Mouse (Mus musculus) neural tube, embryonic 13.5 days (tissue): Measurements from ENCODE around the gene Map3k19. TPM values are rescaled to one million over a fixed set of nuclear protein-coding genes. Genes with fewer than 3 reads are reported as not detected.

Experiments
- ATAC-seq: fragments of 200-750 bp; cut with Nextera tagmentation; 2 replicates; pipeline ENCODE4 v1.8.0; 2017; ENCODE audit warnings: low read depth, mild to moderate bottlenecking, moderate TSS enrichment, moderate library complexity
- H3K27ac ChIP-seq: fragments of 300-500 bp; sonication (generic); replicated peaks from 2 replicates; pipeline ENCODE4 v1.5.1; 2015; ENCODE audit warnings: moderate library complexity, mild to moderate bottlenecking, inconsistent platforms
- H3K27me3 ChIP-seq: fragments of 300-500 bp; sonication (generic); 2 replicates; pipeline ENCODE4 v1.6.1; 2015; ENCODE audit warnings: mild to moderate bottlenecking, inconsistent platforms
- H3K36me3 ChIP-seq: fragments of 300-500 bp; sonication (generic); 2 replicates; pipeline ENCODE4 v1.6.1; 2015; ENCODE audit warnings: mild to moderate bottlenecking, inconsistent platforms
- H3K4me1 ChIP-seq: fragments of 300-500 bp; sonication (generic); replicated peaks from 2 replicates; pipeline ENCODE4 v1.6.1; 2015; ENCODE audit warnings: inconsistent platforms
- H3K4me2 ChIP-seq: fragments of 300-500 bp; sonication (generic); 2 replicates; pipeline ENCODE4 v1.6.1; 2015; ENCODE audit warnings: inconsistent platforms, mild to moderate bottlenecking, moderate library complexity
- H3K4me3 ChIP-seq: fragments of 300-500 bp; sonication (generic); 2 replicates; pipeline ENCODE4 v1.5.1; 2015; ENCODE audit warnings: mild to moderate bottlenecking, inconsistent platforms
- H3K9ac ChIP-seq: fragments of 300-500 bp; sonication (generic); 2 replicates; pipeline ENCODE4 v1.6.1; 2015; ENCODE audit warnings: moderate library complexity, mild to moderate bottlenecking, inconsistent platforms
- H3K9me3 ChIP-seq: fragments of 300-500 bp; sonication (generic); 2 replicates; pipeline ENCODE4 v1.6.1; 2016; ENCODE audit warnings: inconsistent platforms
- WGBS: fragments of 180-500 bp; shearing (Covaris S2); methylation state at CpG from one replicate; pipeline ENCODE4 v1.1.7; 2015; 5-methylcytosine and 5-hydroxymethylcytosine counted together
- polyA plus RNA-seq: library from polyadenylated mRNA; unstranded; fragments of >200 nt; fragmentation: Nextera tagmentation; extraction: Ambion mirVana; gene quantifications from 2 replicates; pipeline ENCODE4 v1.2.1, GENCODE M21; 2015

Gene Map3k19
- polyA plus RNA-seq, result 0.21 and 0.22 TPM in 2 replicates

DNA sequence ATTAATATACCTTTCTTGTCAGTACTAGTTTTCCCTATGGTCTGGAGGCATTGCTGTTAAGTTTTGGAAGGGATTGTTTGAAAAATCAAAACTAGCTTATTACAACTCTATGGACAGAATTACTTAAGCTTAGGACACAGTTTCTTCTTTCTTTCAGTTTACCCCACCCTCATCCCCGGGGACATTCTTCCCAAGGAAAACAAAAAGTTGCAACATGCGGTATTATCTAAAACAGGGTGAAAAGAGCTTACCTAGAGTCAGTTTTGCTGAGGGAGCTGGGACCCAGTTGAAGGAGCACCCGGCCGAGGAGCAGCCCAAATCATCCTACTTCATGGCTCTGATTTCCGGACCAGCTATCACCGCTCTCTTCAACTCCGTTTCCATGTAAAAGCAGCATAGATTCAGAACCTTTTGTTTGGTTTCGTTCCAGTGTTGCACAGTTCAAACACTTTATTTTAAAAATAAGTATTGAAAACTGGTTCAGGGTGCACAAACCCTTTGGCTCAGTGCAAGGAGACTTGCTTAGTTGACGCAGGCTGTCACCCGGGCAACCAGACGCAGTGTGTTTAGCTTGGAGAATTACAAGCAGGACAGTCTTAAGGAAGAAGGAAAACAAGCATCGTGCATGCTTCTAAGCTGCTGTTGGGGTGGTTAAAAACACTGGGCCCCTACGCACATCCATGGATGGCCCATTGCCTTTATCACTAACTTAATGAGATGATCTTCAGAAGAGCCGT is at the start of gene Map3k19:
Gene Map3k19, minus strand, starts transcription at position 546 of the 737 bp plus-strand sequence.
- no peaks in the 10 kb centered on the region; the same call in 1 of the 2 replicates for H3K4me1 ChIP-seq
- no peak within 1 kb of the TSS for H3K4me2 ChIP-seq
- H3K9ac ChIP-seq, result no peak within 1 kb of the TSS
- ATAC-seq, result no peak
- 76% methylated on average over 14 of the region's 14 CpGs for WGBS
- no peaks in the 10 kb centered on the region for H3K27me3 ChIP-seq
- no peak within 1 kb of the TSS for H3K27ac ChIP-seq
- H3K4me3 ChIP-seq, result no peak within 1 kb of the TSS
- H3K36me3 ChIP-seq, result no peaks in the 10 kb centered on the region
- H3K9me3 ChIP-seq, result peaks cover 11% of the 10 kb centered on the region

DNA sequence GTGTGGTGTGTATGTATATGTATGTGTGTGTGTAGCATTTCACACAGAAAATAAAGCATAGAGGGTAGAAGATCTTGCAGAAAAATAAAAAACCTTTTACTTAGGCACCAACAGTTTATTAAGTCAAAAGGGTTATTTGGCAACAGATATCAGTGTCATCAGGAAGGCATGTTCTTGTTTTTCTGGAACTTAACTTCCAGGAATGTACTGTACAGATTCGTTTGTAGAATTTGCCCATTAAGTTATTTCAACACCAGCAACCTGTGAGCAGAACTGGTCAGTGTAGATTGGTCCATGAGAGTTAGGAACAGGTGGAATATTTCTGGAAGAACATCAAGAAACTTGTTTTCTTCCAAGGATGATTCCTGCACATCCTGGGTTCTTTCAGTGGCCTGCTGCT is 44.6 kb upstream of the Map3k19 start:
- Histone ChIP-seq H3K9ac (no peak overlapping the region), H3K27me3 (no peaks in the 10 kb centered on the region), H3K4me2 (no peak overlapping the region), H3K4me3 (no peak overlapping the region), H3K36me3 (peaks cover 16% of the 10 kb centered on the region), H3K9me3 (no peaks in the 10 kb centered on the region), H3K4me1 (no peaks in the 10 kb centered on the region), H3K27ac (no peak overlapping the region)
- WGBS, result 76% methylated on average over 1 of the region's 1 CpGs
- no peak for ATAC-seq

DNA sequence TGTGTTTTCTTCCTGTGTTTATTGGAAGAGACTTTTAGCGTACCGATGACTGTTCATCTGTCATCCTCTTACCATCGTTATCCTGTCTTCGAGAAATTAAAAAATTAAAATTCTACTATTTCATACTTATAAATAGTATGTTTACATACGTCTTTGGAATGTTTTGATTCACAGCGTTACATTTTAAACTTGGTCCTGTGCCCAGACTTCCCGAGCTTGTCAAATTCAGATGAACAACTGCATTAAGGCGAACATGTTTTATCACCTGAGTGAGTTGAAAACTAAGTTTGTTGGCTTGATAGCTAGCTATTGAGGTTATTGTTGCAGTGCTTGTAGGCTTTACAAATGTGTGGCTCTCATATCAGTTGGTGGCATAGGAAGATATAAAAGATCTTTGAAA is 14.4 kb upstream of the Map3k19 start:
- Histone ChIP-seq H3K36me3 (peaks cover 18% of the 10 kb centered on the region), H3K4me1 (peaks cover 11% of the 10 kb centered on the region), H3K9ac (peak overlapping the region; percentile 78), H3K4me2 (peak overlapping the region; percentile 68), H3K4me3 (peak overlapping the region; percentile 76), H3K27ac (peak overlapping the region; percentile 86; the same call in 1 of the 2 replicates), H3K27me3 (no peaks in the 10 kb centered on the region), H3K9me3 (no peaks in the 10 kb centered on the region)
- WGBS, result 52% methylated on average over 8 of the region's 8 CpGs
- ATAC-seq, result no peak

DNA sequence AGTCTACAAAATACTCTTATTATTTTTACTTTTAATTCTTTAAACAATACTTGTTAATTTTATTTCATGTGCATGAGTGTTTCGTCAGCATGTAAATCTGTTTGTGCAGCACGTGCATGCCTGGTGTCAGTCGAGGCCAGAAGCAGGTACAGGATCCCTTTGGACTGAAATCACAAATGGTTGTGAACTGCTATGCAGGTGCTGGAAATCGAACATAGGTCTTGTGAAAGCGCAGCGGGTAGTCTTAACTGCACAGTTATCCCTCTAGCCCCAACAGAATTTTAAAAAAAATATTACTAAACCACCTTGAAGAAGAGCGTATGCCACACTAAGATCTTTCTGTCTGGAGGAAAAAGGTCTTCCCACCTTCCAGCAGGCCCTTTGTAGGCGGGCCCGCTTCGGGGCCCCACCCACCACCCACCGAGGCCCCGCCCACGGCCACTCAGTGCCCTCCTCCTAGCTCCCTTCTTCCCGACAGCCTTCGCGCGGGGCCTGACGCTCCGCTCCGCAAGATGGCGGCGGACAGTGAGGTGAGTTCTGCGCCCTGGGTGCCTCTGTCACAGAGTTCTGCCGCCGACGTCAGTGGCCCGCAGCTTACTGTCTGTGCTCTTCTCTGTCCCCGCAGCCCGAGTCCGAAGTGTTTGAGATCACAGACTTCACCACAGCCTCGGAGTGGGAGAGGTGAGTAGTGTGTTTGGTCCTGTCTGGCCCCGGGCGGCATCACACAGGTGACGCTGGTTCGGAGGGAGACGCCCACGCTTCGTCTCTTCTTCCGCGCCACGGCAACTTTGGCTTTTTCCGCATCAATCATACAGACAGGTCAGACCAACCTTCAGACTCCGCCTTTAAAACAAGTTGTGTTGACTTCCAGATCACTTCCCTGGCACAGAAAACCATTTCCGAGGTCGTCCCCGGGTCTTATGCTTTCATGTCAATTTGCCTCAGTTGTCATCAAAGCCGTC is 13.8 kb upstream of the Map3k19 start, which contains the start of gene Rab3gap1:
Gene Rab3gap1, plus strand, starts transcription at position 474 of the 962 bp plus-strand sequence.
- Histone ChIP-seq H3K36me3 (peaks cover 14% of the 10 kb centered on the region), H3K27me3 (no peaks in the 10 kb centered on the region), H3K4me1 (peaks cover 11% of the 10 kb centered on the region), H3K4me3 (peak within 1 kb of the TSS; percentile 76), H3K9me3 (no peaks in the 10 kb centered on the region), H3K9ac (peak within 1 kb of the TSS; percentile 78), H3K27ac (peak within 1 kb of the TSS; percentile 86), H3K4me2 (peak within 1 kb of the TSS; percentile 68)
- 12% methylated on average over 47 of the region's 47 CpGs for WGBS
- peak; percentile 98 for ATAC-seq

GRCm38 (mm10) chr1:127863806-127864205 is 9.0 kb upstream of the Map3k19 start:
- no peak overlapping the region for H3K9ac ChIP-seq
- no peaks in the 10 kb centered on the region for H3K36me3 ChIP-seq
- no peaks in the 10 kb centered on the region for H3K27me3 ChIP-seq
- ATAC-seq, result no peak
- H3K4me2 ChIP-seq, result no peak overlapping the region
- WGBS, result 20% methylated on average over 7 of the region's 7 CpGs
- no peaks in the 10 kb centered on the region for H3K9me3 ChIP-seq
- H3K27ac ChIP-seq, result peak overlapping the region; percentile 29; the same call in 1 of the 2 replicates
- H3K4me1 ChIP-seq, result no peaks in the 10 kb centered on the region; the same call in 1 of the 2 replicates
- no peak overlapping the region for H3K4me3 ChIP-seq

DNA sequence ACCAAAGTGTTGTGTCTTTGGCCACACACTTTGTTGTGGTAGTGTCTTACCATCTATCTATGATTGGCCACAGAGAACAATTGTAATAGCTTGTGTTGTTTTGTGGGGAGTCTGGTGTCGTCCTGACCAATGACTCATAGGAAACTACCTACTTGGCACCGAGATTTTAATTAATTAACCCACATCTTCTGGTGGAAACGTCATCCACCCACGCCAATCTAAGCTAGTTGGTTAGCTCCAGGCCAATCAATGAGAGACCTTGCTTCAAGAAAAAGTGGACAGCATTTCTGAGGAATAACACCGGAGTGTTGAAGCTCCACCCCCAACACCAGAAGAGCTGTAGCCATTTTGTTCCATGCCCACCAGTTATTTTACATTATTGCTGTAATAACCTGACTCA is 7.1 kb upstream of the Map3k19 start:
- Histone ChIP-seq H3K9me3 (no peaks in the 10 kb centered on the region), H3K4me1 (no peaks in the 10 kb centered on the region; the same call in 1 of the 2 replicates), H3K4me2 (no peak overlapping the region), H3K9ac (no peak overlapping the region), H3K27me3 (no peaks in the 10 kb centered on the region), H3K27ac (no peak overlapping the region), H3K36me3 (no peaks in the 10 kb centered on the region), H3K4me3 (no peak overlapping the region)
- WGBS, result 92% methylated on average over 5 of the region's 5 CpGs
- ATAC-seq, result no peak

GRCm38 (mm10) chr1:127860492-127860891 is 5.7 kb upstream of the Map3k19 start:
- Histone ChIP-seq H3K9me3 (no peaks in the 10 kb centered on the region), H3K27me3 (no peaks in the 10 kb centered on the region), H3K36me3 (no peaks in the 10 kb centered on the region), H3K27ac (no peak overlapping the region), H3K4me2 (no peak overlapping the region), H3K9ac (no peak overlapping the region), H3K4me3 (no peak overlapping the region), H3K4me1 (no peaks in the 10 kb centered on the region; the same call in 1 of the 2 replicates)
- ATAC-seq, result no peak
- WGBS, result 94% methylated on average over 4 of the region's 4 CpGs

GRCm38 (mm10) chr1:127859799-127860400 is 5.1 kb upstream of the Map3k19 start:
- Histone ChIP-seq H3K4me3 (no peak overlapping the region), H3K4me1 (no peaks in the 10 kb centered on the region; the same call in 1 of the 2 replicates), H3K9me3 (no peaks in the 10 kb centered on the region), H3K27me3 (no peaks in the 10 kb centered on the region), H3K36me3 (no peaks in the 10 kb centered on the region), H3K4me2 (no peak overlapping the region), H3K27ac (no peak overlapping the region), H3K9ac (no peak overlapping the region)
- no peak for ATAC-seq
- WGBS, result 86% methylated on average over 6 of the region's 6 CpGs

DNA sequence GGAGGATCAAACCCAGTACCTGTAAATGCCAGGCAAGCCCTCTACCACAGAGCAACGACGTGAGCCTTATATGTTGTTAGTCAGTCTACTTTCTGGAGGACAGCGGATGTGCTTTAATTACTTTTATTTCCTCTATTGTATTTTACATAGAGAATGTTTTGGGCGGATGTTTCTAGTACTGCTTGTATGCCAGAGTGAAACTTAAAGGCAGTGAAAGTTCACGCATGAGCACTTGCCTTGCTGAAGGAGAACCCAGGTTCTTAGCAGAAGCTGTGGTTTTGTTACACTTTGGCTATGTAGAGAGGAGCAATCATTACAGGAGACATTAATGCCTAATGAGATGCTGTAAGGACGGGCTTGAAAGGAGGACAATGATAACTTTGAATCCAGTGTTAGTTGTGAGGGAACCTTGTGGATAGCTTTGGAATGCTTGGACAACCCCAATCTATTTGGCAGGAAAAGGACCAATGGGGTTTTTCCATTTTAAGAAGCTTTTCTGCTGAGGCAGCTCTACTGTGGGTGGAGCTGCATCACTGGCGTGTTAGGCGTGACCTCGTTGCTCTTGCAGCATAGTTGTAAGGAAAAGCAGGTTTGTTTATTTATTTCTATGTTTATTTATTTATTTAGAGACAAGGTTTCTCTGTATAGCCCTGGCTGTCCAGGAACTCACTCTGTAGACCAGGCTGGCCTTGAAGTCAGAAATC is 4.3 kb upstream of the Map3k19 start:
- ATAC-seq, result no peak
- H3K27me3 ChIP-seq, result no peaks in the 10 kb centered on the region
- WGBS, result 87% methylated on average over 9 of the region's 9 CpGs
- H3K4me2 ChIP-seq, result no peak overlapping the region
- no peak overlapping the region for H3K27ac ChIP-seq
- no peaks in the 10 kb centered on the region; the same call in 1 of the 2 replicates for H3K4me1 ChIP-seq
- no peaks in the 10 kb centered on the region for H3K9me3 ChIP-seq
- no peak overlapping the region for H3K9ac ChIP-seq
- no peak overlapping the region for H3K4me3 ChIP-seq
- no peaks in the 10 kb centered on the region for H3K36me3 ChIP-seq

GRCm38 (mm10) chr1:127850075-127850610 is 4.7 kb downstream of the Map3k19 start:
- Histone ChIP-seq H3K27me3 (no peaks in the 10 kb centered on the region), H3K4me3 (no peak overlapping the region), H3K4me1 (no peaks in the 10 kb centered on the region; the same call in 1 of the 2 replicates), H3K9me3 (peaks cover 11% of the 10 kb centered on the region), H3K36me3 (no peaks in the 10 kb centered on the region), H3K9ac (no peak overlapping the region), H3K27ac (no peak overlapping the region), H3K4me2 (no peak overlapping the region)
- WGBS, result 89% methylated on average over 7 of the region's 7 CpGs
- ATAC-seq, result no peak

DNA sequence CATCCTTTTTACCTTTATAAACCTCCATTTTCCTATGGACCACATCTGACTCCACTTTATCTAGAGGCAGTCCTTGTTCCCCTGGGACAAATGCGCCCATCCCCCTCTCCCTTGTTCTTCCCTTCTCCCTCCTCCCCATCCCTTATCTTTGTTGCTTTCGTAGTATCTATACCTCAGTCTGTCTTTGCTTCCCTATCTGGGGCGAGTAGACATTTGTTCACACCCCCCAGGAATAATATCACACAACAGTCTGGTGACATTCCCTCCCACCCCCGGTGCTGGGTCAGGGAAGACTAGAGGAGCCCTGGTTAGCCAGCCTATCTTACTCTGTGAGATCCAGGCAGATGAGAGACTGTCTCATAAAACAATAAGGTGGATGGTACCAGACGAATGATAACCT is 9.4 kb downstream of the Map3k19 start:
- H3K9me3 ChIP-seq, result no peaks in the 10 kb centered on the region

More for the DNA sequence above, 9.4 kb downstream of the Map3k19 start:
- no peak overlapping the region for H3K27ac ChIP-seq
- H3K27me3 ChIP-seq, result no peaks in the 10 kb centered on the region
- no peaks in the 10 kb centered on the region for H3K4me1 ChIP-seq
- H3K36me3 ChIP-seq, result no peaks in the 10 kb centered on the region
- H3K9ac ChIP-seq, result no peak overlapping the region
- no peak overlapping the region for H3K4me3 ChIP-seq
- WGBS, result 88% methylated on average over 5 of the region's 5 CpGs
- no peak overlapping the region for H3K4me2 ChIP-seq
- ATAC-seq, result no peak
